Mouse (Mus musculus): ENCODE measurements at regions not wholly inside any gene's neighbourhood (a gene's known extent, or its start where the extent isn't known, plus 50 kb on each side); places are given as distances from the start of the nearest gene placed in this dataset.

DNA sequence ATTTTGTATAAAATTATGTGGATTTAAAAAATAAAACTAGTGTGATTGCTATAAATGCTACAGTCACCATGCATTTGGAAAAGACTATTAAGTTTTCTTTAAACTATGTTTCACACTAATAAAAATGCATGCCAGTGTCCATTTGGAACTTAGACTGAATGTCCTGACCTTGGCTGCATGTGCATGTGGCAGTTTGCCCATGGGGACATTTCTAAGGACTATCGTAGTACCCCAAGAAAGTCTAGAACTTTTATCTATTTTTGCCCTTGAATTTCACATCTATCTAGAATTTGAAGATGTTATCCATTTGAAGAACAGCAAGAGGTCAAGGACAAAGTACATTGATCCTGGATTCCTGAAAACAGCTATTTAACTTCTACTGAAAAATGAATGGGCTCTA lies 745.9 kb downstream of the Tmem182 start:
- Histone ChIP-seq H3K4me2 (no peak overlapping the region), H3K27ac (no peak overlapping the region), H3K4me3 (no peak overlapping the region), H3K4me1 (no peaks in the 10 kb centered on the region), H3K27me3 (no peaks in the 10 kb centered on the region), H3K9ac (no peak overlapping the region), H3K36me3 (no peaks in the 10 kb centered on the region), H3K9me3 (no peaks in the 10 kb centered on the region)
- WGBS: 88% methylated on average over 1 of the region's 1 CpGs
- no peak for ATAC-seq (ENCODE audit: insufficient number of reproducible peaks, insufficient read depth, low FRiP score, low TSS enrichment, low read depth)

DNA sequence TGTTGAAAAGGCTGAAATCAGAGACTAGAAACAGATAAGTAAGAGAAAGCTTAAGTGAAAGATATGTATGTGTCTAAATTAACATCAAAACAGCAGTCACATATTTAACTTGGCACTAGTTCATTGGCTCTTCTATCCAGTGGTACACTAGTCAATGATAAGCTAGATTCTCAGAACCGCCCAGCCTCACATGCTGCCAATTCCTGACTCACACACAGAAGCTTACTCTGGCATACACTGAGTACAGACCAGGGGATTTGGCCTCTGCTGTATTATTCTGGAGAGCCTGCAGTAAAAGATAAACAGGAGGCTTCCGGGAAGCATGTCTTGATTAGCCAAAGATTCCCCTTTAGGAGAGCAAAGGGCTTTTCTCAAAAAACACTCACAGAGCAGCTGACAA lies 750.2 kb downstream of the Tmem182 start:
- Histone ChIP-seq H3K36me3 (no peaks in the 10 kb centered on the region), H3K9ac (no peak overlapping the region), H3K27me3 (no peaks in the 10 kb centered on the region), H3K4me1 (no peaks in the 10 kb centered on the region), H3K4me2 (no peak overlapping the region), H3K9me3 (no peaks in the 10 kb centered on the region), H3K27ac (no peak overlapping the region), H3K4me3 (no peak overlapping the region)
- ATAC-seq (ENCODE audit: insufficient number of reproducible peaks, insufficient read depth, low FRiP score, low TSS enrichment, low read depth): no peak
- WGBS: 51% methylated on average over 2 of the region's 2 CpGs

DNA sequence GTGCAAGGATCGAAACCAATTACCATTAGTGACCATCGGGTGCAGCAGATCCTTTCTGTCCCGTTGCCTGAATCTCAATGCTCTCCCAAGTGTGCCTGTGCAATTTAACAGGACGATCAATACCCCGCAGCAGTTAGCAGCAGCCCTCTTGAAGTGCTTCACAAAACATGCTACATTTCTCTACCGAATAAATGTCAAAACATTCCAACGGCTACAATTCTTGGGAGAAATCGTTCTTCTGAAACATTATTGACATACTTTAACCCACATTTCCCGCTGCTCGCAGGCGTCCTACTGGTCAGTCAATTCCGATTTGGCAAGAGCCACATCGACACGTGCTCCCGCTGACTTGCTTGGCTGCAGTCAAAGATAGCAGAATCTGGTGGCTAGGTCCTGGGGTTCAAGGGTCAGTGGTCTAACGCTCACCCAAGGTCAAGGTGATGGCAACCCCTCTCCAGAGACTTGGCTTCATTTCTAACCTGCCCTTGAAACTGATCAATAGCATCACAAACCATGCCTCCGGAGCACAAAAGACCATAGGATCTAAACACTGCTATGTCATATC lies 753.8 kb downstream of the Tmem182 start:
- H3K4me3 ChIP-seq: no peak overlapping the region
- no peak overlapping the region for H3K27ac ChIP-seq
- no peak for ATAC-seq (ENCODE audit: insufficient number of reproducible peaks, insufficient read depth, low FRiP score, low TSS enrichment, low read depth)
- 87% methylated on average over 17 of the region's 17 CpGs for WGBS
- H3K4me2 ChIP-seq: no peak overlapping the region
- H3K4me1 ChIP-seq: no peaks in the 10 kb centered on the region
- no peaks in the 10 kb centered on the region for H3K9me3 ChIP-seq
- no peak overlapping the region for H3K9ac ChIP-seq
- no peaks in the 10 kb centered on the region for H3K36me3 ChIP-seq
- H3K27me3 ChIP-seq: no peaks in the 10 kb centered on the region

DNA sequence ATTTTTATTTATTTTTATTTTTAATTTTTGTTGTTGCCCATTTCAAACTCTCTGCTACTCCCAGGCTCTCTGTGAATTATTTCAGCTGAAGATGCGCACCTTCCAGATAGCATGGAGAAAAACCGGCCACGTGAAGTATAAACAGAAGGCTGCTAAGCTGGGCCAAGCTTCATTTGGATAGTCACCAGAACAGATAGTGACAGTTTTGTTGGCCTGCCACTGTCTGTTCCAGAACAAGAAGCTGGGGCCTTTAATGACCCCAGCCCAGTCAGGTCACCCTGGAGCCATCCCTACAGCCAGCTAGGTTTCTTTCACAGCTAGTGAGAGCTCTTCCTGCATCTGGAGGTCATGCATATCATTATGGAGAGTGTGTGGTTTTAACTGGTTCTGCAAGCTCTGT lies 754.6 kb downstream of the Tmem182 start:
- Histone ChIP-seq H3K4me3 (no peak overlapping the region), H3K9me3 (no peaks in the 10 kb centered on the region), H3K27ac (no peak overlapping the region), H3K4me1 (no peaks in the 10 kb centered on the region), H3K4me2 (no peak overlapping the region), H3K36me3 (no peaks in the 10 kb centered on the region), H3K9ac (no peak overlapping the region), H3K27me3 (no peaks in the 10 kb centered on the region)
- WGBS: 90% methylated on average over 3 of the region's 3 CpGs
- ATAC-seq (ENCODE audit: insufficient number of reproducible peaks, insufficient read depth, low FRiP score, low TSS enrichment, low read depth): no peak

DNA sequence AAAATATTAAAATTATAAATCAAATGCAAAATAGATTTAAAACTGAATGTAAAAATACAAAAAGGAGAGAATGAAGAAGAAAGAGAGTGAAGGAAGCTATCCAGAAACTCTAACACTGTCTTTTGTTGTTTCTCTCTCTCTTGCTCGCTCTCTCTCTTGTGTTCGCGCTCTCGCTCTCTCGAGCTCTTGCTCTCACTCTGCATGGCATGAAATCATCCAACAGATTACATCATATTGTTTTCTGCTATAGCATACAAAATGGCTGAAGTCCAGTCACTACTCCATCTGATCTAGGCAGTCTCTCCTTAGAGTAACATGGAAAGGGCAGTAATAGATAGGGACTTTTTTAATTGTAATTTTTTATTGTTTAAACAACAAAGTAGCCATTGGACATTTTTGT lies 798.1 kb downstream of the Tmem182 start:
- H3K4me1 ChIP-seq: 0 out of 2 replicates have a peak, but pooled peaks cover 5% of the 10 kb centered on the region
- 88% methylated on average over 5 of the region's 5 CpGs for WGBS
- H3K9me3 ChIP-seq: no peaks in the 10 kb centered on the region
- H3K27me3 ChIP-seq: no peaks in the 10 kb centered on the region
- H3K4me2 ChIP-seq: no peak overlapping the region
- H3K36me3 ChIP-seq: no peaks in the 10 kb centered on the region
- ATAC-seq (ENCODE audit: insufficient number of reproducible peaks, insufficient read depth, low FRiP score, low TSS enrichment, low read depth): no peak
- H3K9ac ChIP-seq: no peak overlapping the region
- no peak overlapping the region for H3K4me3 ChIP-seq
- no peak overlapping the region for H3K27ac ChIP-seq

GRCm38 (mm10) chr1:41604996-41605747 lies 799.8 kb downstream of the Tmem182 start:
- no peaks in the 10 kb centered on the region for H3K36me3 ChIP-seq
- no peaks in the 10 kb centered on the region for H3K9me3 ChIP-seq
- no peak for ATAC-seq (ENCODE audit: insufficient number of reproducible peaks, insufficient read depth, low FRiP score, low TSS enrichment, low read depth)
- no peak overlapping the region for H3K4me2 ChIP-seq
- 0 out of 2 replicates have a peak, but pooled peaks cover 5% of the 10 kb centered on the region for H3K4me1 ChIP-seq
- no peaks in the 10 kb centered on the region for H3K27me3 ChIP-seq
- 84% methylated on average over 14 of the region's 14 CpGs for WGBS
- no peak overlapping the region for H3K27ac ChIP-seq
- H3K9ac ChIP-seq: no peak overlapping the region
- H3K4me3 ChIP-seq: no peak overlapping the region

- 0 out of 2 replicates have a peak, but pooled peaks cover 5% of the 10 kb centered on the region for H3K4me1 ChIP-seq
- no peak overlapping the region for H3K4me3 ChIP-seq
- no peaks in the 10 kb centered on the region for H3K9me3 ChIP-seq
- no peak overlapping the region for H3K9ac ChIP-seq
- H3K4me2 ChIP-seq: no peak overlapping the region
- 47% methylated on average over 3 of the region's 3 CpGs for WGBS
- H3K27ac ChIP-seq: no peak overlapping the region
- H3K27me3 ChIP-seq: no peaks in the 10 kb centered on the region
- H3K36me3 ChIP-seq: no peaks in the 10 kb centered on the region
- ATAC-seq (ENCODE audit: insufficient number of reproducible peaks, insufficient read depth, low FRiP score, low TSS enrichment, low read depth): no peak
Observed at GRCm38 (mm10) chr1:41605748-41606131, 800.3 kb downstream of the Tmem182 start.

DNA sequence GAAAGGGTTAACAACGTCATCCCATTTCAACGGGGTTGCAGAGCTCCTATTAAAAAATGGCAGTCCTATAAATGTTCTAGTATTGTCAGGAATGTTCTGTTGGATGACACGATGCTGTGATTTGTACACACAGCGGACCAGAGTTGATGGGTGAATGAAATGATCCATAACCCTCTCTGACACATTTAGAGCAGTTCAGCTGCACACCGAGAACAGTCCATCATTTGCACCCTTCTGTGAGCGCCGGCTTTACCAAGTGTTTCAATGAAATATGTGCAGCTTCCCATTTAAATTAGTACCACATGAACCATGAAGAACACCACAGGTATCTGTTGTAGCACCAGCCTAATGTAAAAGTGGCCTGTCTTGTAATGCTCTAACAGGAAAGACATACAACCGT lies 805.4 kb downstream of the Tmem182 start:
- Histone ChIP-seq H3K9me3 (no peaks in the 10 kb centered on the region), H3K27me3 (no peaks in the 10 kb centered on the region), H3K9ac (no peak overlapping the region), H3K4me3 (no peak overlapping the region), H3K4me1 (0 out of 2 replicates have a peak, but pooled peaks cover 3% of the 10 kb centered on the region), H3K4me2 (no peak overlapping the region), H3K36me3 (no peaks in the 10 kb centered on the region), H3K27ac (no peak overlapping the region)
- no peak for ATAC-seq (ENCODE audit: insufficient number of reproducible peaks, insufficient read depth, low FRiP score, low TSS enrichment, low read depth)
- WGBS: 48% methylated on average over 8 of the region's 8 CpGs

GRCm38 (mm10) chr1:41651804-41652203 lies 846.4 kb downstream of the Tmem182 start:
- Histone ChIP-seq H3K4me3 (no peak overlapping the region), H3K27ac (no peak overlapping the region), H3K4me1 (peaks cover 15% of the 10 kb centered on the region), H3K36me3 (no peaks in the 10 kb centered on the region), H3K27me3 (no peaks in the 10 kb centered on the region), H3K9me3 (no peaks in the 10 kb centered on the region), H3K4me2 (peak overlapping the region; percentile 41), H3K9ac (no peak overlapping the region)
- no peak for ATAC-seq (ENCODE audit: insufficient number of reproducible peaks, insufficient read depth, low FRiP score, low TSS enrichment, low read depth)
- WGBS: 23% methylated on average over 9 of the region's 9 CpGs

GRCm38 (mm10) chr1:41652210-41652609 lies 846.8 kb downstream of the Tmem182 start:
- no peak for ATAC-seq (ENCODE audit: insufficient number of reproducible peaks, insufficient read depth, low FRiP score, low TSS enrichment, low read depth)

DNA sequence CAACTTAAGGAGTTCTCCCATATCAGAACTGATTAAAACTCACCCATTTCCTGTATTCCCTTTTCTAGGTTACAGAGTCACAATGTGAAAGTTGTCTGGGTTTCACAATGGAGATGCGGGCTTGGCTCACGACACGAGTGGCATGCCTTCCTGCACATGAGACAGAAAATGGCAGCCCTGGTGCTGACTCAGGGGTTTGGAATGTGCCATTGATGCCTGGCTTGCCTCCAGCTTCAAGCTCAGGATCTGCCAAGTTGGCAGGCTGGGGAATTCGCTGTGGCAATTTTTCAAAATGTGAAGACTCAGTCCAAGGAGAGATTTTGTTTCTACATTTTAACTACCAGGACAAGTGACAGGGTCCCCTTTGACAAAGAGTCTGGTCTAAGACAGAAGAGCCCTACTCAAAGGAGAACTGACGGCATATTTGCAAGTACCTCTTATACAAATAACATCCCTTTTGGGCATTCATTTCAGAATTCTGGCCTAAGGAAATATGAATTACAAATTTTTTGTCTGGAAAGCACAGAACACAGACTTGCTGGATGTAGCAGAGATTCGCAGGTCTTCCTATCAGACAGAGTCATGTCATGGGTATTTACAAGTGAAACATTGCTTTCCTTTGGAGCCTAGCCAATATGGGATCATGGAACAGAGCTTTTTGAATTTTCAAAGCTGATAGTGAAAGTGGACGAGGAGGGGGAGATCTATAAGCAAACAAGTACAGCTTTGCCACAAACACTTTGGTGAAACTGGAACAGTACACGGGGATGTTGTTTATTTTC lies 847.4 kb downstream of the Tmem182 start:
- Histone ChIP-seq H3K9me3 (no peaks in the 10 kb centered on the region), H3K4me1 (peaks cover 15% of the 10 kb centered on the region), H3K27me3 (no peaks in the 10 kb centered on the region), H3K4me3 (no peak overlapping the region), H3K27ac (no peak overlapping the region), H3K36me3 (no peaks in the 10 kb centered on the region), H3K9ac (no peak overlapping the region), H3K4me2 (peak overlapping the region; percentile 41)
- ATAC-seq (ENCODE audit: insufficient number of reproducible peaks, insufficient read depth, low FRiP score, low TSS enrichment, low read depth): no peak
- 29% methylated on average over 8 of the region's 8 CpGs for WGBS

More at GRCm38 (mm10) chr1:41652210-41652609, 846.8 kb downstream of the Tmem182 start:
- 12% methylated on average over 3 of the region's 3 CpGs for WGBS
- H3K36me3 ChIP-seq: no peaks in the 10 kb centered on the region
- no peaks in the 10 kb centered on the region for H3K27me3 ChIP-seq
- peaks cover 15% of the 10 kb centered on the region for H3K4me1 ChIP-seq
- H3K9ac ChIP-seq: no peak overlapping the region
- H3K27ac ChIP-seq: no peak overlapping the region
- peak overlapping the region; percentile 41 for H3K4me2 ChIP-seq
- no peak overlapping the region for H3K4me3 ChIP-seq
- no peaks in the 10 kb centered on the region for H3K9me3 ChIP-seq

DNA sequence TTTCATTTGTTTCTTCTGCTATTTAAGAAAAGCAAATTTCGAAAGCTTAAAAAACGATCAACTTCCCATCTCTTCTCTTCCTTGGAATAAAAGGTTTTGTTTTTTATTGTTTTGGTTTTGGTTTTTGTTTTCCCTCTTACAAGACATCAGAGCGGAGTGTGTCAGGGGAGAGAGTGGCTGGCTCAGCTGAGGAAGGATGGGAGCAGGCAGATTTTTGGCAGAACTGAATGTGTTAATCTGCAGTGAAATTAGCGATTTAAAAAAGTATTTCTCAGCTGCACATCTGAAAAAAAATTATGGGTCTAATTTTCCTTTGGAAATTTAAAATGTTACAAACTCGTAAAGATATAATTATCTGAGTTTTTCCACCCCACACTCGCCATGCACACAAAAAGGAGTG lies 868.7 kb downstream of the Tmem182 start:
- H3K27ac ChIP-seq: no peak overlapping the region
- 74% methylated on average over 6 of the region's 6 CpGs for WGBS

More for the DNA sequence above, 868.7 kb downstream of the Tmem182 start:
- no peaks in the 10 kb centered on the region for H3K27me3 ChIP-seq
- no peaks in the 10 kb centered on the region for H3K36me3 ChIP-seq
- H3K4me2 ChIP-seq: no peak overlapping the region
- no peak overlapping the region for H3K9ac ChIP-seq
- no peaks in the 10 kb centered on the region for H3K4me1 ChIP-seq
- no peaks in the 10 kb centered on the region for H3K9me3 ChIP-seq
- H3K4me3 ChIP-seq: no peak overlapping the region
- no peak for ATAC-seq (ENCODE audit: insufficient number of reproducible peaks, insufficient read depth, low FRiP score, low TSS enrichment, low read depth)
